Mouse (Mus musculus): ENCODE results near the gene Pgm5.
A peak's percentile ranks its signal among the peaks of the same experiment; 100 is the strongest.

Gene Pgm5

GRCm38 (mm10) chr19:24871037-24871635 lies 9.5 kb upstream of the Pgm5 start:
- peak; percentile 92 for DNase-seq (ENCODE audit: low spot score)

- DNase-seq (ENCODE audit: low spot score), result no peak
These were observed 3.8 kb upstream of the Pgm5 start for GRCm38 (mm10) chr19:24865436-24865835.

- no peak for DNase-seq (ENCODE audit: low spot score)
These were observed 411 bp downstream of the Pgm5 start for GRCm38 (mm10) chr19:24861276-24861611.

DNA sequence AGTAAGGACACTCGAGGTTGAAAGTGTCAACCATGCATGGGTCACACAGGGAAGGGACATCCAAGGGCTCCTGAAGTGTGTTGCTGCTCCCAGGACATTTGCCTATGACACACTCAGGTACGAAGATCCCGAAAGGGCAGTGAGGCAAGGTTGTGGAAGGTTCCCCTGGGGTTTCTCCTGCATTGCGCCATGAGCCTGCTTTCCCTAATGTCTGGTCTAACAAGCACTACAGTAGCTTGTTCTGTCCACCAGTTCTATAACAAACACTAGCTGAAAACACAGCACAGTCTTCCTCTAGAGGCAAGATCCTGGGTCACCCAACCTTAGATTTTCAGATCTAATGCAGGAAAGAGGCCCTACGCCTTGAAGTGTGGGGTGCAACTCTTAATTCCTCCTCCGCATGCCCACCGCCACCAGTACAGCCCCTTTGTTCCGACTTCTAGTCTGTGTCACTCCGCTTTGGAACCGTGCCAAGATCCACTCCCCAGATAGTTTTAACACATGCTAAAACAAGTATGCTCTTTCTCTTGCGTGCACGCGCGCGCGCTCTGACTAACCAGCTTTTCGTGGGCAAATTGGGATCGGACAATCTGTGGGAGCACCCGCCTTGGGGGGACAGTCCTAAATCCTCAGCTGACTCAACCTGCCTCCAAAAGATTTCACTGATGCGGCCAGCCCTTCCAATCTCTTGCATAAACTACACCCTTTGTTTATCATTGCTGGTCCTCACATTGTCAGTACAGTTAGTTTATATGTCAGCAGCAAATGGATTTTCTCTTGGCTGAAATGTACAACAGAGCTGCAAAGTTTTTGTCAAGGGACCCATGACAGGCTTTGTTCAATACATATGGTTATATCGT lies 10.0 kb downstream of the Pgm5 start:
- no peak for DNase-seq (ENCODE audit: low spot score)

DNA sequence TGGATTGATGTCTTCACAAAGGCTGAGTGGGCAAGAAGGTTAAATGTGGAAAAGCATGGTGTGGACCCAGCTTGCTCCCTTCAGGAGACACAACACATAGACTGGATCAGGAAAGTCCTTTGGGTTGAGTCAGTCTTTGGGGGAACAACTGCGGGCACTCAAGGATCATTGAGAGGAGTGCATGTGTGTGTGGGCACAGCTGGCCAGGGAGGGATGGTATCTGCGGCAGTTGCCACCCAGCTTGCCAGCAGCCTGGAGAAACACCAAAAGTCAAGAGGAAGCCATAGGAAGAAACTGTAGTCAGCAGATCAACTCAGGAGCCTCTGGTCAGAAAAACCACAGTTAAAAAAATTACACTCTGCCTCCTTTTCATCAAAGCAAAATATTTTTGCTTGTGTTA lies 12.8 kb downstream of the Pgm5 start:
- no peak for DNase-seq (ENCODE audit: low spot score)

DNA sequence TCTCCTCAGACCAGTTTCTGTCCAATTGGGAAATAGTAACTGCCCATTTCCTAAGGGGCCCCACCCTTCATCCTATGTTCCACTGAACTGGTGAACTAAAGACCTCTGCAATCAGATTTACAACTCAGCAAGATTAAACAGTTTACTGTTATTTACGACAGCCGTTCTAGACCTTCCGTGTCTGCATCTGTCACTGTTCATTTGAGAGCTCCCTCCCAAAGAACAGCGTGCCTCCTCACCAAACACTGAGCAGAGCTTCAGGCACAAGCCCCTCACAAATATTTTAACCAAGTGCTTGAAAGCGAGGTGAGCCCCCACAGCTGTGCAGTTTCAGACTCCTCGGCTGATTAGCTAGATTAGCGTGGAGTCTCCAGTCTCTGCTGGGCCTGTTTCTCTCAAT lies 13.3 kb downstream of the Pgm5 start:
- DNase-seq (ENCODE audit: low spot score), result peak; percentile 35

- DNase-seq (ENCODE audit: low spot score), result peak; percentile 72
These were observed 16.6 kb downstream of the Pgm5 start for GRCm38 (mm10) chr19:24845007-24845546.

DNA sequence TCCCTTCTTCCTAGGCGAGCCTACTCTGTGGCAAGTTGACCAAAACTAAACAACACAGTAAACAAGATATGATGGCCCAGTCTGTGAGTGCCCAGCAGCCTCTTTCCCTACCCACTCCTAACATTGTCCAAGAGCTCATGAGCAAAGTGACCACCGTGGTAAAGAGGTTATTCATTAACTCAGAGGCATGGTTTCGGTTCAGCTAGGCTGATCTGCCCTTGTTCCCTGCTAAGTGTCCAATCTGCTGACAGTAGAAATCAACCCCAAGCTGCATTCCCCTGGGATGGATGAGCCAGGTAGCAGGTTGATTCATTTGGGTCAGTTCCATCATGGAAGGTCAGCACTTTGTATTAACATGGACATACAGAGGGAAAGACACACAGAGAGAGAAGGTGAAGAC lies 19.6 kb downstream of the Pgm5 start:
- no peak for DNase-seq (ENCODE audit: low spot score)

GRCm38 (mm10) chr19:24824517-24824916 lies 37.1 kb downstream of the Pgm5 start:
- no peak for DNase-seq (ENCODE audit: low spot score)

DNA sequence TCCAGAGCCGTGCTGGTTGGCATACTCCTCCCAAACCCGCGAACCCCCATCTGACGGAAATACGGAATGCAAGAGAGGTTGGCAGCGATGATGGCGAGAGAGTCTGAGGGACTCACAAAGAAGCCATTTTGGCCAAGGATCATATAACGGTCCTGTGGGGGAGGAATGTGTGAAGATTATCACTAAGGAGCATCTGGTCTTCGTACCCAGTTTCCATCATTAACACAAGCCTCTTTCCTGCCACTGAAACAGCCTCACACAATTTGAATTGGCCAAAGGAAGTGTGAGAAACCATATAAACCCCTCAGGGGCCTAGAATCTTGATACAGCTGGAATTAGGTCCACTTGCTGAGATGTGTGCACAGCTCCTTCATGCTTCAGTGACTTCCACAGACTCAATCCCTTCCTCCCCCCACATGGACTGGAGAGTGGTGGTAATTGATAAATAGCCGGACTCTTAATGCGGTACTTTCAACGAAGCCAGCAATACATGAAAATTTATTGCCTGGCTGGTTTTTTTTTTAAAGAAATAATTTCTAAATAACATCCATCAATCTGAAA lies 45.9 kb downstream of the Pgm5 start:
- peak; percentile 12 for DNase-seq (ENCODE audit: low spot score)

DNA sequence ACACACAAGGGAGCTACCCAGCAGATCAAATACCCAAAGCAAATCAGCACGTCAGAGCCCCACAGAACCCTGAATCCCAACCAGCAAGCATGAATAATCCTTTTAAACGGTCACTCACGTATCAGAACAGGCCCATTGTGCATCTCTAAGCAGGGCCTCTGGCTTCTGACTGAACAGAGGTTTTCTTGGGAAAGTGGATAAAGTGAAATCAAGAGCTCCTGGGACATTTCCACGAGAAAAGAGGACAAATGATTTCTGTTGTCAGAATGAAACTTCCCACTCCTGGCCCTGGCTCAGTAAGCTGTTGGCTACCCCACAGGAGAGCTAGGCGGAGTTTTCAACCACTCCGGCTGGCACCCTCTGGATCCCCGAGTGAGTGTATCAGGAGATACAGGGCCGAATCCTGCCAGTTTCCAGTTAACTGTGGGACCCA lies 48.8 kb downstream of the Pgm5 start:
- DNase-seq (ENCODE audit: low spot score), result peak; percentile 62

DNA sequence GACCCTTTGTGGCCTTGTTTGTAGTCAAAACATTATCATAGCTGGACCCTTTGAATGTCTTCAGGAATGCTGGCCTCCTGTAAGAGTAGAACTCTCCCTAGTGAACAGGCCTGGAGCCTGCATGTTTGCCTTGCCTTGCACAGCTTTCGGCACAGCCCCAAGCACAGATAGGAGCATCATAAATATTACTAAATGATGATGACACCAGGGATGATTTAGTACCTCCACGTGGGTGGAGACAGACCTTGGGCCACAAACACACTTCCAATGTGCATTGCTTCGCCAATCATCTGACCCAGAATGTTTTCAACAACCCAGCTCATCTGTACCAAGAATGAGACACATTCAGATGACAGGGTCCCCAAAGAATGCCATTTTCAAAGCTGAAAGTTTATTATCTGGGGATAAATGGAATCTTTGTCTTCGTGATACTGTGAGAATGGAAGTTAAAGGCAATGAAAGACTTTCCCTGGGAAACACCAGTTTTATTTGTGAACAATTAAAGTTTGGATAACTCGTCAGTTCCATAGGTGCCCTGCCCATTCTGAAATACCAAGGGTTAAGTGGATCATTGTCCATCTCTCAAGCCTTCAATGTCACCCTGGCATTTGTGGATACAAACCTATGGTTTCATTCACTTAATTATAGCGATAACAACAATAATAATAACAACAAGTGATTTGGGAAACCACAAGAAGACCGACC lies 49.4 kb downstream of the Pgm5 start:
- peak; percentile 39 for DNase-seq (ENCODE audit: low spot score)

- peak; percentile 63 for DNase-seq (ENCODE audit: low spot score)
These were observed 50.2 kb downstream of the Pgm5 start for GRCm38 (mm10) chr19:24811451-24811850.

DNA sequence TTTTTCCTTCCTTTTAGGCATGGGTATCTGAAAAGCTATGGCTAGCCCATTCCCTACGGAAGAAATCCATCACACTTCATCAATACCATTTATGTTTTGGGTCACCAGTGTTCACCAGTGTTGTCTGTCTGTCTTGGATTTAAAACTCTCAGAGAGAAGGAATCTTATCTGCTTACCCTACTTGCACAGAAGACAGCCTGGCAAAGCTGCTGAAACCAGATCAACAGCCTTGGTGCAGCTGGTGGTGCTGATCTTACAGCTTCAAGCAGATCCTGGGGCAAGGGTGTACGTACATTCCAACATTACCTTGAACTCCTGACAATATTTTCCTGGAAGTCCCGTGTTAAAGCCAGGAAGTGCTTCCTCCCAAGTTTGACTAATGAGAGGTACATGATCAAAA lies 55.6 kb downstream of the Pgm5 start:
- DNase-seq (ENCODE audit: low spot score), result no peak

DNA sequence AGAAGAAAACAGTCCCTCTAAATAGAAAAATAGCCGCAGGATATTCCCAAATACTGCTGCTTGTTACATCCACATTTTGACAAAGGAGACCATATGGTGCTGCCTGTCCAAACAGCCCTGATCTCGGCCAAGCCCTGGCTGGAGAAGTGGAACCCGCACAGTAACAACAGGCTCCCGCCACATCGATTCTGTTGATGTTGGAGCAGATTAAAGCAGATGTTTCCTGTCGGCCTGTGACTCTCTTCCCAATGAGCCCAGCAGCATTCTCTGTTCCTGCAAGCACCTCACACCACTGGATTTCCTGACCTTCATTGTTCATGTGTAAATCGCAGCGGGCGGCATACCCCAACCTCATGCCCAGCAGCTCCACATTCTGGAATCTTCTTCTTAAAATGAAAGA lies 64.0 kb downstream of the Pgm5 start:
- DNase-seq (ENCODE audit: low spot score), result peak; percentile 40

DNA sequence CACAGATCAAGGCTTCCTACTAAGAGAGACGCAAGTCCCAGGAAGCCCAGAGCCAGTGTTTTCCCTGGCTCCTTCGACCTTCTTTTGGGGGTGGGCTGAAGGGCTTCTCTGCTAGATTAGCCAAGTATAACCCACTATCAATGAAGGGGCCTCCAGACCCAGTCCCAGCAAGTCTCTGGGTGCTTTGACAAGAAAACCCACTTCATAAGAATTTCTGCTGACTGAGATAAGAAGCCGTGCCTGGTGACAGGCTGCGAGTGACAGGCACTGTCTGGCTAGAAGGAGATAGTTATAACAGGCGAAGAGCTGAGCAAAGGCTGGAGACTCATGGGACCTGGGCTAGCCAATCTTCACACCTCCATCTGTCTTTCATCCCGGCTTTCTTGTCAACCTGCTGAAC lies 67.3 kb downstream of the Pgm5 start:
- peak; percentile 21 for DNase-seq (ENCODE audit: low spot score)

DNA sequence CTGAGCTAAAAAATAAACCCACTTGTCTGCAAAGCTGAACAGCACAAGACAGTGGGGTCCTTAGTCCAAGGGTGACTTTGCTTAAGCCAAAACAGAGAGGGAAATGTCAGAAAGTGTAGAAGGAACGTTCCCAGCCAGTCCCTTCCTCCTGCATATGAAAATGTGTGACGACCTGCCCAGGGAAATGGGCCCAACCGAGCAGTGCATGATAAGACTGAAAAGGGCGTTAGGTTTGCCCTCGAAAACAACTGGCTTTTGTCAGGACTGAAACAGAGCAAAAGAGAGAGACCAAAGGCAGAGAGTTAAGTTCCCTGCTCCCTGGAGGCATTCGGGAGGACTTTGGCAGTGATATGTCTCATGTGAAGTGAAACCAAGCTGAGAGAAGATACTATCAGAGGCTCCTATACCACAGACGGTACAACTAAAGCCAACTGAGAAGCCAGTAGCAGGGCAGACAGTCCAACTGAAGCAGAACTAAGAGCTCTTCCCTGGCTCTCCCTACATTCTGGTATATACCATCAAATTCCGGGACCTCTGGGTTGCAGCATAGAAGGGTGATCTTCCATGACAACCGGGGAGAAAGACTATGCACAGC lies 68.0 kb downstream of the Pgm5 start:
- DNase-seq (ENCODE audit: low spot score), result no peak

DNA sequence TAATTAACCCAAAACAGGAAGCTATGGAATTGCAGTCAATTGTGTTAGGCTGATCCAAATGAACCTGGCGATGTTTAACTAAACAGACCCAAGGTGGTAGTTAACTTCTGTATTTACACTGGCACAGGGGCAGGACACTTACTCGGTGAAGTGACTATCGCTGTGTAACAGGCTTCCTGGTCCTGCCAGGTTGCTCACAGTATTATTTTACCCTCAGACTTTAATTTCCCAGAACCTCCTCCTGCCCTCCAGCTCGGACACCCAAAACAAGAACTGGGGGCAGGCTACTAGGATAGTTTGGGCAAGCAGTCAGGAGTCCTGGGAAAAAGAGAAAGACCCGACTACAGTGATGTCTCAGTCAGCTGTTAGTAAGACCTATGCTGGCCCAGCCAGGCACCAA lies 68.8 kb downstream of the Pgm5 start:
- DNase-seq (ENCODE audit: low spot score), result no peak

DNA sequence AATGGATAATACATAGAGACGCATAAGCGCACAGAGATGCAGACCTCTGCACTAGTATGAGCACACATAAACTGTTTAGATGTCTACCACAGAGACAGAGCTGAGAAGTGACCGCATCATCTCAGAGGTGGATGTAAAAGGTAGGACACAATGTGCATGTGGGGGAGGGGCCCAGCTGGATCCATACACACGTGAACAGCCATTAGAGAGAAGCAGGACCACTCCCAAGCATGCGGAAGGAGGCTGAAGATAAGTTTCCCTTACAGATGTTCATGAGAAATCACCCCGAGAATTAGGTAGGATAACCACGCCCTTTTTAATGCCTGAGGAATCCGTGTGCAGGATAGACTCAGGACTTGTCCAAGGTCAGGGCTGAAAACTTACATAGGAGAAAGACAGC lies 75.8 kb downstream of the Pgm5 start:
- no peak for DNase-seq (ENCODE audit: low spot score)

GRCm38 (mm10) chr19:24785056-24785675 lies 76.5 kb downstream of the Pgm5 start:
- DNase-seq (ENCODE audit: low spot score), result peak; percentile 23

DNA sequence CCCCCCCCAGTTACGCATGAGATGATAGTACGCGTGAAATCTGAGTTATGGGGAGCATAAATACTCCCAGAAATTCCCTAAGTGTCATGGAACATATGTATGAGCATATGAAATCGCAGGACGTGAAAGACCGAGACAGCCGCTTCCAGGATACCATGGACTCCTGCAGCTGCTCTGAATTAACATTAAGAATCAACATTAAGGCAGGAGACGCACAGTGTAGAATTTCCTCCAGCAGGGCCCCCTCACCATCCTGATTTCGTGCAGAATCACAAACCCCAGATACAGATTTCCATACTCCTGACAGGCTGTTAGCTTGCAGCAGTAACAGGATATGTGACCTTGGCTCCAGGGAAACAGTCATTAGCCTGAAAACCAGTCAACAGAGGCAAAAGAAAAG lies 77.9 kb downstream of the Pgm5 start:
- DNase-seq (ENCODE audit: low spot score), result peak; percentile 46

DNA sequence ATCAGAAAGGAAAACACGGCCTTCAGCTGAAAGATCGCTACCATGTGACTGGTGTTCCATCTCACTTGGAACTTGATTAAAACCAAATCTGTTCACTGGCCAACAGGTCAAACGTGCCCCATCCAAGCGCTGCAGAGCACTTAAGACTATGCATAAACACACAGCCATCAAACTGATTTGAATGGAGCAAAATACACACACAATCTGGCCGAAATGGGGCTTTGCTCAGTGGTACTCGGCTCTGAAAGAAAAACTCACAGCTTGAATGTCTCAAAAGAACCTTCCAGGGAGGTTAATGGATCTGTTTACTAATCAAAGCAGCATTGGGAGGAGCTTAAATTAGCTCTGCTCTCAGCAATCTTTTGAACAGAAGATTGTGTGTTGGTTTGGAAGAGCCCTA lies 81.7 kb downstream of the Pgm5 start:
- DNase-seq (ENCODE audit: low spot score), result no peak

Measured in embryo, embryonic 10 days (tissue).